Mouse (Mus musculus): ENCODE results near the gene Lrrn2. TPM values are rescaled to one million over a fixed set of nuclear protein-coding genes. Genes with fewer than 3 reads are reported as not detected.

Lrrn2 gene
- polyA plus RNA-seq, 1 experiment from 2014 or later: 7.0 TPM

DNA sequence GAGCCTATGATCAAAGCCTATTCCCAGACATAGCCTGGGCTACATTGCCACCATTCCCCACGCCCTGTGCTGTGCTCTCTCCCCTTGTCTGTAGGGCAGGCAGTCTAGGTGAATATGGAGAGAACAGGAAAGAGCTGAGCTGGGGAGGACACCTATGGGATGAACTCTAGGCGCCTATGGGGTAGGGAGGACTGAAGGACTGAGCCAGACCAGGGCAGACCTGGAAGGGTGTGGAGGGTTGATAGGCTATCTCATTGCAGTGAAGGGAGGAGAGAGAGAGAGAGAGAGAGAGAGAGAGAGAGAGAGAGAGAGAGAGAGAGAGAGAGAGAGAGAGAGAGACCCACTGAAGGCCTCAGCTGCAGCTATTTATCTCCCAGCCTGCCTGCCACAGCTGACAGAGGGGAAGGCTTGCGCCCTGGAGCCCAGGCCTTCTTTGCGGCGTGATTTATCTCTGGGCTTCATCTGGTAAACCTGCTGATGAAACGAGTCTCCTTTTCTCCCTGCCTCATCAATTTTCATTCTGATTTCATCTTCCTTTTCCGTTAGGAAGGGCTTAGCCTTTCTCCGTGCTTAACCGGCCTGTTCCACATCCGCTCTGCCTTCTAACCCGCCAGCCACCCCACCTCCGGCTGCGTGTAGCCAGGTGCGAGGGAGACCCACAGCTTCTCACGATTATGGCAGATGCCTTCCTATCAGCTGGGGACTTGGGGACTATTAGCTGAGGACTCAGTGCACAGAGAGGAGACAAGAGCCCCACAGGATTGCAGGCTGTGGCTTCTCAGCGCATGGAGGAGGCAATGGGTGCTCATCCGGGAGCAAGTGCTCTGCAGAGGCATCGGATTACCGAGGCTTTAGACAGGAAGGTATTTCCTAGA, 48.2 kb downstream of the Lrrn2 start:
- no peak overlapping the region for H3K9ac ChIP-seq (ENCODE audit: low read depth, low read length)
- no peaks in the 10 kb centered on the region for H3K9me3 ChIP-seq (ENCODE audit: control insufficient read depth, low read length)
- H3K4me3 ChIP-seq (ENCODE audit: low read depth, low read length): no peak overlapping the region
- 32% methylated on average over 19 of the region's 19 CpGs for WGBS
- no peaks in the 10 kb centered on the region for H3K27me3 ChIP-seq (replicated peaks; ENCODE audit: control insufficient read depth, insufficient read depth, low read length)
- H3K4me2 ChIP-seq (ENCODE audit: low read depth, low read length): no peak overlapping the region
- no peak overlapping the region for H3K27ac ChIP-seq (replicated peaks; ENCODE audit: low read depth, low read length)
- H3K4me1 ChIP-seq (ENCODE audit: control insufficient read depth, insufficient read depth, low read length): no peaks in the 10 kb centered on the region
- H3K36me3 ChIP-seq (ENCODE audit: control insufficient read depth, insufficient read depth, low read length): no peaks in the 10 kb centered on the region
- DNase-seq (ENCODE audit: low spot score) (no peak), ATAC-seq (ENCODE audit: low read depth) (peak; percentile 62; the same call in 1 of the 2 replicates)

- no peaks in the 10 kb centered on the region for H3K27me3 ChIP-seq (replicated peaks; ENCODE audit: control insufficient read depth, insufficient read depth, low read length)
- WGBS: 47% methylated on average over 3 of the region's 3 CpGs
- no peaks in the 10 kb centered on the region for H3K4me1 ChIP-seq (ENCODE audit: control insufficient read depth, insufficient read depth, low read length)
- DNase-seq (ENCODE audit: low spot score): no peak
- H3K4me3 ChIP-seq (ENCODE audit: low read depth, low read length): no peak overlapping the region
- ATAC-seq (ENCODE audit: low read depth): no peak
- H3K9me3 ChIP-seq (ENCODE audit: control insufficient read depth, low read length): no peaks in the 10 kb centered on the region
- H3K4me2 ChIP-seq (ENCODE audit: low read depth, low read length): no peak overlapping the region
- H3K27ac ChIP-seq (replicated peaks; ENCODE audit: low read depth, low read length): no peak overlapping the region
- H3K36me3 ChIP-seq (ENCODE audit: control insufficient read depth, insufficient read depth, low read length): no peaks in the 10 kb centered on the region
- no peak overlapping the region for H3K9ac ChIP-seq (ENCODE audit: low read depth, low read length)
Measured at GRCm38 (mm10) chr1:132928907-132929250, 48.8 kb downstream of the Lrrn2 start.

DNA sequence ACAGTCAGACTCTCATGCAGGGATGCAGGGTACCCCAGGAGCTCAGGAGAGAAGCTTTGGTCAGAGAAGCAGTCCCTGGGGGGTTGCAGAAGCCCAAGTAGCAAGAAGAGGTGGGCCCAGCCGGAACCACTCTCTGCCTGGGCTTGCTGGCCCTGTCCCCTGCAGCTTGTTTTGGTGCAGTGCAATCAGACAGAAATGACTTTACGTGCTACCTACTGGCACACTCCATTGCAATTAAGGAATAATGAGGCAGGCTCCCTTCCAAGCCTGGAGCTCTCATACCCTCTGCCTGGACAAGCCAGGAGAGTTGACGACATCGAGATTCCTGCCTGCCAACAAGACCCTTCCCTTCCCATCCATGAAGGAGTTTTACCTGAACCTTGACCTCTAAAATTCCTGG, 50.2 kb downstream of the Lrrn2 start:
- DNase-seq (ENCODE audit: low spot score): no peak
- Histone ChIP-seq H3K4me1 (ENCODE audit: control insufficient read depth, insufficient read depth, low read length) (no peaks in the 10 kb centered on the region), H3K9ac (ENCODE audit: low read depth, low read length) (no peak overlapping the region), H3K27me3 (replicated peaks; ENCODE audit: control insufficient read depth, insufficient read depth, low read length) (no peaks in the 10 kb centered on the region), H3K27ac (replicated peaks; ENCODE audit: low read depth, low read length) (no peak overlapping the region), H3K9me3 (ENCODE audit: control insufficient read depth, low read length) (no peaks in the 10 kb centered on the region), H3K36me3 (ENCODE audit: control insufficient read depth, insufficient read depth, low read length) (no peaks in the 10 kb centered on the region), H3K4me2 (ENCODE audit: low read depth, low read length) (no peak overlapping the region), H3K4me3 (ENCODE audit: low read depth, low read length) (no peak overlapping the region)
- 55% methylated on average over 4 of the region's 4 CpGs for WGBS
- ATAC-seq (ENCODE audit: low read depth): no peak

DNA sequence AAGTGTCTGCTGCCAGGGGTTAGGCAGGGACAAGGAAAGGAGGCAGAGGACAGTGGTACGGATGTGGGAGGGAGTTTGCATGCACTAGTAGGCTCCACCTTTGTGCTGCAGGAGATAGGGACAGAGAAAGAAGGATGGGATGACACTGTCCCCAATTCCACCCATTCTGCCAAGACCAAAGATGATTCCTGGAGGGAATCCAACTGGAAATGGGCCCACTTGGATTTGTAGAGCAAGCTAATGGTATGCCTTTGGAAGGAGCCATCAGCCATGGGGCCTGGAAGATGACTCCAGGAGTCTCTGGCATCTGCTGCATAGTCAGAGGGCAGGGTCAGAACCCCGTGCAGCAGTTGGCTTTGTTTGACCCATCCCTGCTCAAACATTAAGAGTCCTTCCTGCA, 52.3 kb downstream of the Lrrn2 start:
- WGBS: 79% methylated on average over 2 of the region's 2 CpGs
- H3K36me3 ChIP-seq (ENCODE audit: control insufficient read depth, insufficient read depth, low read length): no peaks in the 10 kb centered on the region
- no peak overlapping the region for H3K27ac ChIP-seq (replicated peaks; ENCODE audit: low read depth, low read length)
- no peak for ATAC-seq (ENCODE audit: low read depth)
- no peak overlapping the region for H3K4me2 ChIP-seq (ENCODE audit: low read depth, low read length)
- no peaks in the 10 kb centered on the region for H3K4me1 ChIP-seq (ENCODE audit: control insufficient read depth, insufficient read depth, low read length)
- H3K27me3 ChIP-seq (replicated peaks; ENCODE audit: control insufficient read depth, insufficient read depth, low read length): no peaks in the 10 kb centered on the region
- no peak overlapping the region for H3K9ac ChIP-seq (ENCODE audit: low read depth, low read length)
- H3K4me3 ChIP-seq (ENCODE audit: low read depth, low read length): no peak overlapping the region
- H3K9me3 ChIP-seq (ENCODE audit: control insufficient read depth, low read length): no peaks in the 10 kb centered on the region
- DNase-seq (ENCODE audit: low spot score): no peak

DNA sequence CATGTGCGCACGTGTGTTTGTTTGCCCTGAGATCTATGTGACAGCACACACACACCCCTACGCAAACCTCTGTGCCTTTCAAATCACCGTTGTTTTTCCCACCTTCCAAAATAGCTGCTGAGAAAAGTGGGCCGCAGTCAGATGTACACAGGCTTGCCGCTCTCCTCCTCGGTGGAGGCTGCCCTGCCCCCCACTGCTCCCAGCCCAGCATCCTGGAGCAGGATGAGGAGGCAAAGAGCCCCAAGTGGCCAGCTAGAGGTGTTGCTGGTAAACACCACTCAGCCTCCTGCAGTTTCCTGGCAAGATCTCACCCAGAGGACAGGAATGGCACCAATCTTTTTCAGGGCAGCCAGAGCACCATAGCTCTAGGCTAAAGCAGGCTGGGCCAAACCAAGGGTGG, 54.8 kb downstream of the Lrrn2 start:
- no peaks in the 10 kb centered on the region for H3K4me1 ChIP-seq (ENCODE audit: control insufficient read depth, insufficient read depth, low read length)
- DNase-seq (ENCODE audit: low spot score) (peak; percentile 46), ATAC-seq (ENCODE audit: low read depth) (no peak)
- H3K9ac ChIP-seq (ENCODE audit: low read depth, low read length): no peak overlapping the region
- no peak overlapping the region for H3K4me2 ChIP-seq (ENCODE audit: low read depth, low read length)
- H3K4me3 ChIP-seq (ENCODE audit: low read depth, low read length): no peak overlapping the region
- H3K36me3 ChIP-seq (ENCODE audit: control insufficient read depth, insufficient read depth, low read length): no peaks in the 10 kb centered on the region
- no peak overlapping the region for H3K27ac ChIP-seq (replicated peaks; ENCODE audit: low read depth, low read length)
- H3K9me3 ChIP-seq (ENCODE audit: control insufficient read depth, low read length): no peaks in the 10 kb centered on the region
- H3K27me3 ChIP-seq (replicated peaks; ENCODE audit: control insufficient read depth, insufficient read depth, low read length): no peaks in the 10 kb centered on the region
- 22% methylated on average over 7 of the region's 7 CpGs for WGBS

DNA sequence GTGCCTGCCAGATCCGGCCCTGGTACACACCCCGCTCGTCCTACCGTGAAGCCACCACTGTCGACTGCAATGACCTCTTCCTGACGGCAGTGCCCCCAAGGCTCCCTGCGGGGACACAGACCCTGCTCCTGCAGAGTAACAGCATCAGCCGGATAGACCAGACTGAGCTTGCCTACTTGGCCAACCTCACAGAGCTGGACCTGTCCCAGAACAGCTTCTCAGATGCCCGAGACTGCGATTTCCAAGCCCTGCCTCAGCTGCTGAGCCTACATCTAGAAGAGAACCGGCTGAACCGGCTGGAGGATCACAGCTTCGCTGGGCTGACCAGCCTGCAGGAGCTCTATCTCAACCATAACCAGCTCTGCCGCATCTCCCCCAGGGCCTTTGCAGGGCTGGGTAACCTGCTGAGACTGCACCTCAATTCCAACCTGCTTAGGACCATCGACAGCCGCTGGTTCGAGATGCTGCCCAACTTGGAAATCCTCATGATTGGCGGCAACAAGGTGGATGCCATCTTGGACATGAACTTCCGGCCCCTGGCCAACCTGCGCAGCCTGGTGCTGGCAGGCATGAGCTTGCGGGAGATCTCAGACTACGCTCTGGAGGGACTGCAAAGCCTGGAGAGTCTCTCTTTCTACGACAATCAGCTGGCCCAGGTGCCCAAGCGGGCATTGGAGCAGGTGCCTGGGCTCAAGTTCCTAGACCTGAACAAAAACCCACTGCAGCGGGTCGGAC, 57.4 kb downstream of the Lrrn2 start:
- H3K27me3 ChIP-seq (replicated peaks; ENCODE audit: control insufficient read depth, insufficient read depth, low read length): no peaks in the 10 kb centered on the region
- H3K9ac ChIP-seq (ENCODE audit: low read depth, low read length): no peak overlapping the region
- no peak for DNase-seq (ENCODE audit: low spot score)
- no peak overlapping the region for H3K27ac ChIP-seq (replicated peaks; ENCODE audit: low read depth, low read length)
- H3K4me2 ChIP-seq (ENCODE audit: low read depth, low read length): no peak overlapping the region
- no peak for ATAC-seq (ENCODE audit: low read depth)
- 87% methylated on average over 25 of the region's 26 CpGs for WGBS
- no peaks in the 10 kb centered on the region for H3K36me3 ChIP-seq (ENCODE audit: control insufficient read depth, insufficient read depth, low read length)
- no peaks in the 10 kb centered on the region for H3K4me1 ChIP-seq (ENCODE audit: control insufficient read depth, insufficient read depth, low read length)
- H3K4me3 ChIP-seq (ENCODE audit: low read depth, low read length): no peak overlapping the region
- H3K9me3 ChIP-seq (ENCODE audit: control insufficient read depth, low read length): no peaks in the 10 kb centered on the region

GRCm38 (mm10) chr1:132938975-132939374, 58.9 kb downstream of the Lrrn2 start:
- 85% methylated on average over 5 of the region's 8 CpGs for WGBS
- H3K9me3 ChIP-seq (ENCODE audit: control insufficient read depth, low read length): no peaks in the 10 kb centered on the region
- ATAC-seq (ENCODE audit: low read depth) (no peak; the same call in 1 of the 2 replicates), DNase-seq (ENCODE audit: low spot score) (no peak)
- no peak overlapping the region for H3K4me2 ChIP-seq (ENCODE audit: low read depth, low read length)
- no peaks in the 10 kb centered on the region for H3K36me3 ChIP-seq (ENCODE audit: control insufficient read depth, insufficient read depth, low read length)
- H3K27me3 ChIP-seq (replicated peaks; ENCODE audit: control insufficient read depth, insufficient read depth, low read length): no peaks in the 10 kb centered on the region
- no peak overlapping the region for H3K4me3 ChIP-seq (ENCODE audit: low read depth, low read length)
- no peaks in the 10 kb centered on the region for H3K4me1 ChIP-seq (ENCODE audit: control insufficient read depth, insufficient read depth, low read length)
- no peak overlapping the region for H3K9ac ChIP-seq (ENCODE audit: low read depth, low read length)
- H3K27ac ChIP-seq (replicated peaks; ENCODE audit: low read depth, low read length): no peak overlapping the region

DNA sequence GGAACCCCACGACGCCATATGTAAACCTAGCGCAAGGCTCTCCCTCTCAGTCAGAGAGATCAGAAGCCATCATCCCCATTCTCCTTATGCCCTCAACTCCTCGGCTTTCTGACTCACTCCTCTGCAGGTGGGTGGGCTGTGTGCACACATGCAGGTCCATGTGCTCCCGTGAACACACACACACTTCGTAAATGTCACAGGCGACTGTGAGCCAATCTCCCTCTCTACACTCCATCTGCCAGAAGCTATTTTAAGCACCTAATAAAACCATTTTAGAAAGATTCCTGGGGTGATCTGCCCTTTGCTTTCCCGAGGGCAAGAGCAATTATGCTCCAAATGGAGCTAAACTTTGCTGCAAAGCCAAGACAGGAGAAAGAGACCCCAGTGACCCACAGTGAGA, 65.8 kb downstream of the Lrrn2 start:
- DNase-seq (ENCODE audit: low spot score): no peak

More for the DNA sequence above, 65.8 kb downstream of the Lrrn2 start:
- ATAC-seq (ENCODE audit: low read depth): no peak
- H3K4me2 ChIP-seq (ENCODE audit: low read depth, low read length): no peak overlapping the region
- no peaks in the 10 kb centered on the region for H3K4me1 ChIP-seq (ENCODE audit: control insufficient read depth, insufficient read depth, low read length)
- WGBS: 59% methylated on average over 8 of the region's 8 CpGs
- H3K9me3 ChIP-seq (ENCODE audit: control insufficient read depth, low read length): no peaks in the 10 kb centered on the region
- no peak overlapping the region for H3K9ac ChIP-seq (ENCODE audit: low read depth, low read length)
- H3K27ac ChIP-seq (replicated peaks; ENCODE audit: low read depth, low read length): no peak overlapping the region
- H3K27me3 ChIP-seq (replicated peaks; ENCODE audit: control insufficient read depth, insufficient read depth, low read length): no peaks in the 10 kb centered on the region
- no peaks in the 10 kb centered on the region for H3K36me3 ChIP-seq (ENCODE audit: control insufficient read depth, insufficient read depth, low read length)
- H3K4me3 ChIP-seq (ENCODE audit: low read depth, low read length): no peak overlapping the region
